Mouse (Mus musculus) lung, adult 2 months (tissue): ENCODE measurements at regions not wholly inside any gene's neighbourhood (a gene's known extent, or its start where the extent isn't known, plus 50 kb on each side); places are given as distances from the start of the nearest gene placed in this dataset.

ENCODE experiments used
- CTCF ChIP-seq: fragments of 200-500 bp; IDR thresholded peaks from 2 replicates; pipeline ENCODE4 v1.5.1; 2011; ENCODE audit warnings: mild to moderate bottlenecking, low read length, control low read depth; ENCODE audit not compliant: insufficient read depth
- POLR2A ChIP-seq: fragments of 200-500 bp; IDR thresholded peaks from 2 replicates; pipeline ENCODE4 v1.6.1; 2011; ENCODE audit warnings: low read depth, mild to moderate bottlenecking, control low read depth, low read length, borderline replicate concordance; ENCODE audit errors: extremely low read depth

DNA sequence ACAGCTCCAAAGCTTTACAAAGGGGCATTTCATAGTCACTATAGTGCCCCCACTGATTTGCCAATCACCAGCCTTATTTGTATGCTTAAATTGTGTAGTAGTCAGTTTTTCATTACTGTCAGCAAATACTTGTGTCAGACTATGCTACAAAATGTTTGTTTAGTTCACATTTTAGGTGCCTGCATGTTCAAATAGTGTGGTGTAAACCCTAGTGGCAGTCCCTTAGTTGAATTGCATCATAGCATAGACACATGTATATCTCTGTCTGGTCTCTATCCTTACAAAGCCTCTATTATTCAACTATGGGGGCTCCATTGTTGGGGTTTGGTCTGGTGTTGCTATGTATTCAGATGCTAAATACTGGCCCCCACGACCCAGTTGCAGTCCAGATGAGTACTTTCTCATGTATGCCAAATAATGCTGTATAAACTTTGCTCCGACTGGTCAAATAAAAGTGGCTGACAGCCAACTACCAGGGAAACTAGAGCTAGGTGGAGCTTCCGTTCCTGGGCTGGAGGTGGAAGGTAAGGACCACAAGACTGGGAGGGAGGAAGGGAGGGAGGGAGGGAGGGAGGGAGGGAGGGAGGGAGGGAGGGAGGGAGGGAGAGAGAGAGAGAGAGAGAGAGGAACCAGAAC is 109.0 kb upstream of the C1qtnf3 start:
- TF ChIP-seq POLR2A (no peak), CTCF (no peak)
